Mouse (Mus musculus) MEL (cell line): ENCODE measurements at regions not wholly inside any gene's neighbourhood (a gene's known extent, or its start where the extent isn't known, plus 50 kb on each side); places are given as distances from the start of the nearest gene placed in this dataset.

Source experiments
- MXI1 ChIP-seq: IDR thresholded peaks from 2 replicates; pipeline ENCODE4 v1.6.1; 2011; ENCODE audit warnings: mild to moderate bottlenecking, low read depth, low read length, improper control_type of control experiment
- ZC3H11A ChIP-seq: IDR thresholded peaks from 2 replicates; pipeline ENCODE4 v1.6.1; 2012; ENCODE audit warnings: low read depth, mild to moderate bottlenecking, inconsistent platforms, low read length, improper control_type of control experiment

DNA sequence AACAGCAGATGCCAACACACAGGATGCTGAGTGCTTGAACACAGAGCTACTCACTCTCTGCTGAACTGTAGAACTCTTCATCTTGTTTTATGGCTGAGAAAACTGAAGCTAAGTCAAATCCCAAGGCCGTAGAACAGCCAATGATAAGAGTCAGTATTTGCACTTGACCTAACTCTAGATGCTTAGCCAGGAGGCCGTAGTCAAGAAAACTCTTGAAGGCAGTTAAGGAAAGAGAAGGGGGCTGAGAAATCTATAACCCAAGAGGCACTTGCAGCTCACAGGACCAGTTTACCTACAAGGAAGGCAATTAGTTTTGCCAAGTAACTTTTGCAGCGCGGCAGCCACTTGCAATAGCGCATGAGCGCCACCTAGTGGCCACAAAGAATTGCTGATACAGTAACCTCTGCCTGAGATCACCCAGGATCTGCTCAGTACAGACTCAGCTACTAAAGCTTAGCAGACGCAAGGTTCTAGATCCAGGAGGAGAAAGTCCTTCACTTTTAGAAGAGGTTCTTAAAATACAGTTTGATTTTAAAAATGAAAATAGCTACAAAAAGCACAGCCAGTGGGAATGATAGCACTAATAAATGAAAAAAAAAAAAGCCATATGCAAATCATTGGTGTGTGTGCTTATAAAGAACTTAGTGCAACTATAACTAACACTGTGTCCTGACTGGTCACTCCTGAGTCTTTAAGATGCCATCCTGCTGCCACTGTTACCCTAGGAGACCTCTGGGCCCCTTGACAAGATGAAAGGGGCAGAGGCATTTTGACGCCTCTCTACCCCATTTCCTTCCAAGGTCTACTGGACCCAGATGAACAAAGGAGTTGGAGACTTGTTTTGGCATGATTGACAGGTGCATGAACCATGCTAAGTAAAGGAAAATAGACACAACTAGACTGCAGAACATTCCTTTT is 149.5 kb downstream of the Setd4 start:
- TF ChIP-seq MXI1 (no peak), ZC3H11A (peak; percentile 95)
